Comparison of ENCODE assay signal across 16 mouse cellular contexts in the genomic region with DNA sequence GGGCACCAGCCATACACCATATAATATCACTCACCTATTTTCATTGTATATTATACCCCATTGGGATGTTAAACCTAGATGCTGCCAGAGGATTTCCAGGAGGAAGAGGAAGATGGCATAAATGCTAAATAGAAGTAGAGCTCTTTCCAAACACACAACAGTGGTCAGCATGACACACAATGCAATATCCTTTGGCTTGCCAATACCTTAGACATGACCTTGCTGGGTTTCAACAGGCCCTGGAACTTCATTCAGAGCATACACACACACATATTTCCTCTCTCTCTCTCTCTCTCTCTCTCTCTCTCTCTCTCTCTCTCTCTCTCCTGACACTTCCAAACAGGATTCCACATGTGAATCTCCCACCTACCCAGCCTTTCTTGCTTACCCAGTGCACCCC.
DNase-seq lines count a peak whose midpoint lies in the region; ATAC-seq lines count a peak whose summit lies in the region.
"Had no signal": no experiment of that assay in that cellular context is flagged by ENCODE, and none has a peak within 500 bp of the region (broad histone marks: within the 10 kb centered on the region; RNA-seq: fewer than 3 reads in every experiment).

No protein-coding gene starts in this region.

- peak; percentile 74 for ATAC-seq in megakaryocyte, adult 5-6 weeks (ENCODE audit: poor library complexity, severe bottlenecking)
- ATAC-seq: forebrain, embryonic 14.5 days; forebrain, embryonic 16.5 days had no signal

- DNase-seq in adrenal gland, adult 2 months: peak; percentile 42
- DNase-seq in adrenal gland, postnatal 10 days: no peak
- DNase-seq in heart, adult 11 months: peak; percentile 61
- DNase-seq in heart, postnatal 25 days (ENCODE audit: low spot score): no peak
- DNase-seq in embryo, embryonic 10 days (ENCODE audit: low spot score): no peak
- DNase-seq: adrenal gland, adult 8-10 months; adrenal gland, postnatal 25 days; cerebellum, adult 11 months; cerebellum, adult 18-20 months; cerebellum, adult 8-10 months; cerebellum, adult 9-11 months; cerebellum, postnatal 14 days; cerebellum, postnatal 36 days had no signal

- intact Hi-C loops in heart, postnatal 25 days (cut with DNase I): no loop called here

Comparison
In these comparisons a context has a peak if more than half of its experiments do, and no peak if none do; other contexts are left out.
1. DNase-seq: peak in adrenal gland, adult 2 months (single experiment) and heart, adult 11 months (single experiment); none in adrenal gland, postnatal 10 days (single experiment), heart, postnatal 25 days (single experiment) and embryo, embryonic 10 days (single experiment).